Mouse (Mus musculus) E14TG2a.4 (cell line): Measurements from ENCODE around the gene Lrrc25.

Experiments
- CTCF ChIP-seq: conservative IDR thresholded peaks from 2 replicates; pipeline ENCODE4 v1.5.1; 2014; ENCODE audit warnings: low read length
- NANOG ChIP-seq: IDR thresholded peaks from 2 replicates; pipeline ENCODE4 v1.6.1; 2014; ENCODE audit warnings: borderline replicate concordance, low read length, mixed read lengths

DNA sequence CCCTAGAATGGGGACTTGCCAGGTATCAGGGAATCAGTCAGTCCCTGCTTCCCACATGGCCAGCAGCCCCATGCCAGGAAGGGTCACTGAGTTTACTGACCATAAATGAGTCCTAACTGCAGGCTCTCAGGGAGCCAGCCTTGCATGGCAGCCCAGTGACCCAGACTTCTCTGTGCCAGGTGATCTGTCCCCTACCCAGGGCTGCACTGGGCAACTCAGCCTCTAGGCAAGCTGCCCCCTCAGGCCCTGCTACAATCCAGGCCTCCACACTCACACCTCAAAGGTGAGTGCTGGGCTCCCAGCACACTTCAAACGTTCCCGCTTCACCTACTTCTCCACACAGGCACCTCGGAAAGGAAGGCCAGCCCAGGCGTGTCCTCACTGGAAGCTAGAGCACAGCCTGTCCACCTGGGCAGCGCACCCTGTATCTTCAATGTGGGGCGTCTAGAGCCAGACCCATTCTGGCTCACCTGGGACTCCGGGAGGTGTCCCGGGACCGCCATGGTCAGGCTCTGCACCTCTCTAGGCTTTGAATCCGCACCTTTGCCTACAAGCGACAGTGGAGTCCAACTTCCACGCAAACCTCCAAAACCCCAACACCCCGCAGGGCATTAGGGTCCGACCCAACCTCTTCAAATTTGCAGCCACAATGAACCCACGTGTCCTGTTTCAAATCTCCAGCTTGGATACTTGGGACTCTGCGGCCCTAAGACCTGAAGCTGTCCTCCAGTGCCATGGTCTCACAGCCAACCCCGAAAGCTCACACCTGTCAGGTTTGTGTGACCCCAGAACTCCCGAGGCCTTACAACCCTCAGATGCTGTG, 9.0 kb upstream of the Lrrc25 start:
- no peak for TF ChIP-seq CTCF
- no peak for TF ChIP-seq NANOG
